Mouse (Mus musculus) spleen, adult 2 months (tissue): ENCODE data around the gene Gm4763.

Source experiments
- CTCF ChIP-seq: fragments of 200-500 bp; IDR thresholded peaks from 2 replicates; pipeline ENCODE4 v1.5.1; 2011; ENCODE audit warnings: mild to moderate bottlenecking, inconsistent platforms; ENCODE audit not compliant: insufficient read depth, insufficient read length, insufficient replicate concordance; ENCODE audit errors: extremely low read depth
- POLR2A ChIP-seq: fragments of 200-500 bp; IDR thresholded peaks from 2 replicates; pipeline ENCODE4 v1.6.1; 2011; ENCODE audit warnings: low read depth, low read length, inconsistent platforms

DNA sequence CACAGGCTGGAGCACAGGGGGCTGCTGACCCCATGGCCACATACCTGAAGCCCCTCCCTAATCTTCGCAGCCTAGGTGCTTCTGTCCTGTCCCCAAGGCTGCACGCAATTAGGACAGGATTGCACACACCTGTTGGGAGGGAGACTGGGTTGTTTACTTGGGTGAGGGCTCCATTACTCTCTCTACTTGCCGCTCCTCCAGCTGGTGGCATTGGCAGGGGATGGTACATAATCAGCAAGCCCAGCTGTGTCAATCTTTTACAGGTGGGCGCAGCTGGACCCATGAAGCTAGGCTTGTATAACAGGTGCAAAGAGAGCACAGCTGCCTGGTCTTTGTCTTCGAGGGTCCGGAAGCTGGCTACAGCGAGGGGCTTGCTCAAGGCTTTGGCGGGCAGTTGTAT, 35.9 kb upstream of the Gm4763 start:
- no peak for TF ChIP-seq CTCF
- TF ChIP-seq POLR2A: no peak
